Mouse (Mus musculus) embryo, embryonic 9.5 days (tissue): ENCODE data around the gene Cst6.

ENCODE experiments used
- DNase-seq: peaks from one replicate; pipeline ENCODE4 v3.0.0-alpha.2; 2017; ENCODE audit errors: extremely low spot score

Cst6 gene

GRCm38 (mm10) chr19:5348526-5349501 is 560 bp downstream of the Cst6 start:
- peak; percentile 33 for DNase-seq

DNA sequence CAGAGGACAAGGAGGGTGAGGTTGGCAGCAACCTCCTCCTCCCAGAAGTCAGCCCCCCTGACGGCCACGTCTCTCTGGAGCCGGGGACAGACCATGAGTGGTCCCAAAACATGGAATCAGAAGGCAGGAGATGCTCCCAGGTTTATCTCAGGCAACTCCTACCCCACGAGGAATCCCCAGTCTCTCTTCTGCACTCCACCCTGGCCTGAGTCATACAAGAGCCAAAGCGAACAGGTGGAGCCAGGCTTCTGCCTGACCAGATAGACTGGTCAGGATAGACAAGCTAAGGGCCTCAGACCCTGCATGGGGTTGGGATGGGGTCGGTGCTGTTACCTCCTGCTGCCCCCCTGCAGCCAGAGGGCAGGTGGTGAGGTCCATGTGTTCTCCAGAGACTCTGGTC is 1.3 kb downstream of the Cst6 start:
- DNase-seq = no peak

GRCm38 (mm10) chr19:5345297-5346131 is 3.9 kb downstream of the Cst6 start:
- no peak for DNase-seq

- no peak for DNase-seq
These were observed 8.0 kb downstream of the Cst6 start for GRCm38 (mm10) chr19:5341360-5341759.

GRCm38 (mm10) chr19:5337975-5338374 is 11.4 kb downstream of the Cst6 start:
- peak; percentile 64 for DNase-seq

DNA sequence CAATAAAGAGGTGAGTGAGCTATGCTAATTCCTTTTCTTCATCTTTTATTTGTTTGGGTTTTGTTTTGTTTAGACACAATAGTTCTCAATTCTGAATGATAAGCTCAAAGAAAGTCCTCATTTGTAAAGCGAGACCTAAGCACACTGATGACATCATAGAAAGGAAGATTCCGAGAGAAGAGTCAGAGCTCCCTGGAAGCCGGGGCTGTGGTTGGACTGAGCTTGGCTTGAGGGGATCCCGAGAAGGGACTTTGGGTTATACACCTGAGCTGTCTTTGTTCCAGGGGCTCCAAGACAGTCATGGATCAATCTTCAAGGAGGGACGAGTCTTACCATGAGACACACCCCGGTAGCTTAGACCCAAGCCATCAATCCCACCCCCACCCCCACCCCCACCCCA is 13.9 kb downstream of the Cst6 start, which contains the start of gene Catsper1:
Gene Catsper1 (plus strand): TSS at position 301 of the 400 bp plus-strand sequence.
- DNase-seq = no peak

DNA sequence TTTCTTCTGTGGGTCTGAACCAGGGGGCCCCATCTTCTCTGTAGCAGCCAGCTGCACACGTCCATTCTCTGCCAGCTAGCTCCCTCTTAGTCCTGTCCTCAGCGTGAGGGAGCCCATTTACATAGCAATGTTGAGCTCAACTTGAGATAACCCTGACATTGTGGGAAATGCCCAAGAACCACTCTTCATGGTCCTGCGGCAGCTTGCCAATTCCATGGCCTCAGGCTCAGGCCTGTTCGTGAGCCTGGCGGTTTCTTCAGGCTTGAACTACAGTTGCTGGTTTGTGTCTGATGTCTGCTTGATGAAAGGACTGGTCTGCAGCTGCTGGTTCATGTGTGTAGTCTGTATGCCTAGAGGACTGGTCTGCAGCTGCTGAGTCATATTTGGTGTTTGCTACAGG is 14.6 kb downstream of the Cst6 start:
- no peak for DNase-seq

DNA sequence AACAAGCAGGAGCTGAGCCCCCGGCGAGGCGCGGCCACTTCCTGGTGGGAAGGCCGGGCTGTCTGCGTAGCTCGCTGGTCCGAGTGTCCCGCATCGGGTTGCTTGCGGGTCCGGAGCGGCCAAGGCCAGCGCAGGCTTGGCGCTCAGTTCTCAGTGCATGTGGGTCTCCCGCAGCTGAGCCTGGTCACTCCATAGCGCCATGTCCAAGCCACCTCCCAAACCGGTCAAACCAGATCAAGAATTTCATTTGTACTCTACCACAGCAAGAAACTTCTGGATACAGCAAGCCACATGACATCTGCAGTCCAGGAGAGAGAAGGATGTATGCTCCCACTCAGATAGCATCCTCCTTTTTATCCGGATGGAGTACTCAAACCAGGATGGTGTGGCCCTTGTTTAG is 21.4 kb downstream of the Cst6 start:
- no peak for DNase-seq

- no peak for DNase-seq
These were observed 25.6 kb downstream of the Cst6 start for GRCm38 (mm10) chr19:5323801-5324200.

GRCm38 (mm10) chr19:5313189-5313588 is 36.2 kb downstream of the Cst6 start:
- DNase-seq = no peak

DNA sequence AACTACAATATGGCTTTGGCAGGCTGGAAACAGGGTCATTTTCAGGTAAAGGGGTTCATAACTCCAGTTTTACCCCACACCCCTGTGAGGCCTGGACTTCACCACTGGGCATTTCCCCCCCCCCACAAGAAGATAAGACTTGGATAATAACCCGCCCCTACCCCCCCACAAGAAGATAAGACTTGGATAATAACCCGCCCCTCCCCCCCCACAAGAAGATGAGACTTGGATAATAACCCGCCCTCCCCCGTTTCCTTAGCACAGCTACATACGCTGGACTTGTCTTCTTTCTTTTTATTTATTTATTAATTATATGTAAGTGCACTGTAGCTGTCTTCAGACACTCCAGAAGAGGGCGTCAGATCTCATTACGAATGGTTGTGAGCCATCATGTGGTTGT is 40.3 kb downstream of the Cst6 start:
- no peak for DNase-seq

DNA sequence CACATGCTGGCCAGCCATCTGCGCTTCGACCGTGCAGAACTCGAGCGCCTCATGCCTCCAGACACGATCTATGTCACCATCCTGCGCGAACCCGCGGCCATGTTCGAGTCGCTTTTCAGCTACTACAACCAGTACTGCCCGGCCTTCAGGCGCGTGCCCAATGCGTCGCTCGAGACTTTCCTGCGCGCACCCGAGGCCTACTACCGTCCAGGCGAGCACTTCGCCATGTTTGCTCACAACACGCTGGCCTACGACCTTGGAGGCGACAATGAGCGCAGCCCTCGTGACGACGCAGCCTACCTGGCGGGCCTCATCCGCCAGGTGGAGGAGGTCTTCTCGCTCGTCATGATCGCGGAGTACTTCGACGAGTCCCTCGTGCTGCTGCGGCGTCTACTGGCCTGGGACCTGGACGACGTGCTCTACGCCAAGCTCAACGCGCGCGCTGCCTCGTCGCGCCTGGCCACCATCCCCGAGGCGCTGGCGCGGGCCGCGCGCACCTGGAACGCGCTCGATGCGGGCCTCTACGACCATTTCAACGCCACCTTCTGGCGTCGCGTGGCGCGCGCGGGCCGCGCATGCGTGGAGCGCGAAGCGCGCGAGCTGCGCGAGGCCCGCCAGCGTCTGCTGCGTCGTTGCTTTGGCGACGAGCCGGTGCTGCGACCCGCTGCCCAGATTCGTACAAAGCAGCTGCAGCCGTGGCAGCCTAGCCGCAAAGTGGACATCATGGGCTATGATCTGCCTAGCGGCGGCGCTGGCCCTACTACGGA is 42.2 kb downstream of the Cst6 start:
- peak; percentile 26 for DNase-seq

- DNase-seq = no peak
These were observed 43.1 kb downstream of the Cst6 start for GRCm38 (mm10) chr19:5306279-5306678.

DNA sequence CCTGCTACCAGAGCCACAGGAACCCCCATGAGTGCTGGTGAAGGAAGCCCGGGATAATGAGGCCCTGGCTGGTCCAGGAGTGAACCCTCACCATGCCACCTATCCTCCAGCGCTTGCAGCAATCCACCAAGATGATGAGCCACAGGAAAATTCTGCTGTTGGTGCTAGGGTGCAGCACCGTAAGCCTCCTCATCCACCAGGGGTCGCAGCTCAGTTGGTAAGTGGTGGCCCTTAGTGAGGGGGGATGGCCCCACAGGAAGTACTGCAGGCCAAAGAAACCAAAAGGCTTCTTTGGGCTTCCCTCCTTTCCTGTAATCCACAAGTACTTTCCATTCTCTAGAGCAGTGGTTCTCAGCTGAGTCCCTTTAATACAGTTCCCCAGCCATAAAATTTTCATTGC is 46.9 kb downstream of the Cst6 start:
- peak; percentile 56 for DNase-seq

DNA sequence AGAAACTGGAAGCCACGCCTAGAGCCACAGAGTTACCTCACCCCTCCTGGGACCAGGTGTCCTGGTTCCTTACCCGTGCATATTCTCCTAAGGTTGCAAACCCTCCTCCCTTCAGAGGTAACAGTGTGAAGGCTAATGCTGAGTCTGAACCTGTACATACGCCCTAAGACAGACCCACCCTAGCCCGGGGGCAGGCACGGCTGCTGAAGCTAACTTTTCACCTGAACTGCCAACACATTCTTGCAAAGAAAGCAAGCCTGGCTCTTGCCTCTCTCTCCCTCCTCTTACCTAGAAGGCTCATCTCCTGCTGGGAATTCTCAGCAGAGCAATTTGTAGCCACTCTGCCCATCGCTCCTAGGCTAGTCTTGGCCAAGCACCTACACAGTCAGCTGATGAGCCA is 48.8 kb downstream of the Cst6 start:
- DNase-seq = no peak

- peak; percentile 77 for DNase-seq
These were observed 51.2 kb downstream of the Cst6 start, which contains the start of gene Gal3st3 for GRCm38 (mm10) chr19:5297903-5298800. TSS of gene Gal3st3 (plus strand) at chr19:5298331.

DNA sequence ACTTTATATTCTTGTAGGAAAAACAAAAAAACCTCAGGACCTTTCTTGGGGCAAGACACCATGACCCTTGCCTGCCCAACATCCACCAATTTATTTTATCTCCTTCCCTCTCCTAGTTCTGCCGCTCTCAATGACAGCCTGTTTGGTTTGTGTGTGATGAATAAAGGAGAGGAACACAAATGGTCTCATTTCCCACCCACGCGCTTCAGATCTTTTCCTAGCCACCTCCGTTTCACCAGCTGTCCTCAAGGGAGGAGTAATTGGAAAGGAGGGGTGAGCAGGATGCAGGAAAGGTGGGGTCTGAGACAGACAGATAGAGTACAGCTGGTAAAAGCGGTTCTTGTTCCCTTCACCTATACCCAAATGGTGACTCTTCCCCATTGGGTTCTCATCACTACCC is 52.7 kb downstream of the Cst6 start:
- no peak for DNase-seq

DNA sequence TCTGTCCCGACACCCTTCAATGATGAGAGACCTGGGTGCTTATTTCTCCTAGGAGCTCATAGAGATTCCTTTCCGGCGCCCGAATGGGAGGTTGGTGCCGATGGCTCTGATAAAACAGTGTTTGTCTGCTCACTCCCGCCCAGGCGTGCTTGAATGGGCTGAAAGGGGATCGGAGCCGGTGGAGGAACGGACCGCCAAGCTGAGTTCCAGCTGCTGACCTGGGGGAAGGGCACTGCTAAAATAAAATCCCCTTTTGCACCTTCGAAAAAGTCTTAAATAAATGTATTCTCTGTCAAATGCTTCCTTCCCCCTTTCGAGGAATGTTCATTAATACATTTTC is 53.7 kb downstream of the Cst6 start:
- no peak for DNase-seq

- DNase-seq = peak; percentile 96
These were observed 54.2 kb downstream of the Cst6 start, which contains the start of gene Sf3b2 for GRCm38 (mm10) chr19:5294972-5295735. TSS of gene Sf3b2 (minus strand) at chr19:5295455.
